Mouse (Mus musculus) left cerebral cortex, postnatal 4 days (tissue): ENCODE results near the gene Top1. TPM values are rescaled to one million over a fixed set of nuclear protein-coding genes. Genes with fewer than 3 reads are reported as not detected.
"Not testable (repeated sequence)": the region's sequence is repeated elsewhere in the genome, so short reads cannot be mapped to it uniquely, and the experiment has no call there.

Experiments used
- DNase-seq: peaks from one replicate; pipeline ENCODE4 v3.0.0-alpha.2; 2022
- intact Hi-C: fragments of 180-260 bp; cut with DNase I; formaldehyde crosslinking; loops from one replicate; pipeline ENCODE4 v1.15.1; 2025
- total RNA-seq, 2 experiments: library from RNA; stranded (reverse); gene quantifications; 2 replicates each; pipeline ENCODE4 v1.2.3; 2021

The Top1 gene
- total RNA-seq, 2 experiments from 2014 or later, result 105 to 122 TPM

- no peak for DNase-seq
- intact Hi-C loops, result loop anchor here (5.0 kb wide), 1 partner anchor 673 kb away; no protein-coding TSS in a partner anchor
Observed at GRCm38 (mm10) chr2:160628666-160629527, 16.8 kb upstream of the Top1 start.

GRCm38 (mm10) chr2:160629528-160629830 is 16.2 kb upstream of the Top1 start:
- intact Hi-C loops, result loop anchor here (5.0 kb wide), 1 partner anchor 673 kb away; no protein-coding TSS in a partner anchor
- DNase-seq, result no peak

GRCm38 (mm10) chr2:160630872-160631597 is 14.7 kb upstream of the Top1 start:
- intact Hi-C loops, result no loop called here

GRCm38 (mm10) chr2:160639911-160640717 is 5.6 kb upstream of the Top1 start:
- intact Hi-C loops, result no loop called here
- no peak for DNase-seq

More at GRCm38 (mm10) chr2:160630872-160631597, 14.7 kb upstream of the Top1 start:
- no peak for DNase-seq

- intact Hi-C loops, result no loop called here
- DNase-seq, result no peak
Observed at GRCm38 (mm10) chr2:160641176-160641575, 4.5 kb upstream of the Top1 start.

GRCm38 (mm10) chr2:160646144-160646844 is 606 bp downstream of the Top1 start:
- intact Hi-C loops, result no loop called here
- peak; percentile 56 for DNase-seq

- intact Hi-C loops, result no loop called here
- DNase-seq, result no peak
Observed at GRCm38 (mm10) chr2:160646845-160647178, 1.1 kb downstream of the Top1 start.

- intact Hi-C loops, result no loop called here
- DNase-seq, result no peak
Observed at GRCm38 (mm10) chr2:160648097-160648496, 2.4 kb downstream of the Top1 start.

GRCm38 (mm10) chr2:160649072-160649471 is 3.4 kb downstream of the Top1 start:
- no peak for DNase-seq
- intact Hi-C loops, result no loop called here

- intact Hi-C loops, result loop anchor here (2.0 kb wide), 1 partner anchor 30 kb away; no protein-coding TSS in a partner anchor
- DNase-seq, result no peak
Observed at GRCm38 (mm10) chr2:160651165-160651564, 5.5 kb downstream of the Top1 start.

GRCm38 (mm10) chr2:160653218-160653617 is 7.5 kb downstream of the Top1 start:
- intact Hi-C loops, result no loop called here
- DNase-seq, result no peak

- intact Hi-C loops, result no loop called here
- peak; percentile 8 for DNase-seq
Observed at GRCm38 (mm10) chr2:160655561-160655960, 9.9 kb downstream of the Top1 start.

GRCm38 (mm10) chr2:160656234-160656633 is 10.5 kb downstream of the Top1 start:
- intact Hi-C loops, result no loop called here
- DNase-seq, result no peak

- DNase-seq, result no peak
- intact Hi-C loops, result no loop called here
Observed at GRCm38 (mm10) chr2:160657801-160658442, 12.2 kb downstream of the Top1 start.

GRCm38 (mm10) chr2:160658811-160659210 is 13.1 kb downstream of the Top1 start:
- intact Hi-C loops, result no loop called here
- DNase-seq, result no peak

GRCm38 (mm10) chr2:160664421-160664820 is 18.7 kb downstream of the Top1 start:
- no peak for DNase-seq
- intact Hi-C loops, result no loop called here

- intact Hi-C loops, DNase-seq: not testable (repeated sequence)
Observed at GRCm38 (mm10) chr2:160664986-160665385, 19.3 kb downstream of the Top1 start.

GRCm38 (mm10) chr2:160667259-160667658 is 21.6 kb downstream of the Top1 start:
- DNase-seq, result no peak
- intact Hi-C loops, result no loop called here

- intact Hi-C loops, result no loop called here
Observed at GRCm38 (mm10) chr2:160700271-160700670, 54.6 kb downstream of the Top1 start.

GRCm38 (mm10) chr2:160701603-160702002 is 55.9 kb downstream of the Top1 start:
- intact Hi-C loops, result no loop called here
- DNase-seq, result no peak

More at GRCm38 (mm10) chr2:160700271-160700670, 54.6 kb downstream of the Top1 start:
- DNase-seq, result no peak
